ENCODE assay signal across 11 mouse cellular contexts in the genomic region with DNA sequence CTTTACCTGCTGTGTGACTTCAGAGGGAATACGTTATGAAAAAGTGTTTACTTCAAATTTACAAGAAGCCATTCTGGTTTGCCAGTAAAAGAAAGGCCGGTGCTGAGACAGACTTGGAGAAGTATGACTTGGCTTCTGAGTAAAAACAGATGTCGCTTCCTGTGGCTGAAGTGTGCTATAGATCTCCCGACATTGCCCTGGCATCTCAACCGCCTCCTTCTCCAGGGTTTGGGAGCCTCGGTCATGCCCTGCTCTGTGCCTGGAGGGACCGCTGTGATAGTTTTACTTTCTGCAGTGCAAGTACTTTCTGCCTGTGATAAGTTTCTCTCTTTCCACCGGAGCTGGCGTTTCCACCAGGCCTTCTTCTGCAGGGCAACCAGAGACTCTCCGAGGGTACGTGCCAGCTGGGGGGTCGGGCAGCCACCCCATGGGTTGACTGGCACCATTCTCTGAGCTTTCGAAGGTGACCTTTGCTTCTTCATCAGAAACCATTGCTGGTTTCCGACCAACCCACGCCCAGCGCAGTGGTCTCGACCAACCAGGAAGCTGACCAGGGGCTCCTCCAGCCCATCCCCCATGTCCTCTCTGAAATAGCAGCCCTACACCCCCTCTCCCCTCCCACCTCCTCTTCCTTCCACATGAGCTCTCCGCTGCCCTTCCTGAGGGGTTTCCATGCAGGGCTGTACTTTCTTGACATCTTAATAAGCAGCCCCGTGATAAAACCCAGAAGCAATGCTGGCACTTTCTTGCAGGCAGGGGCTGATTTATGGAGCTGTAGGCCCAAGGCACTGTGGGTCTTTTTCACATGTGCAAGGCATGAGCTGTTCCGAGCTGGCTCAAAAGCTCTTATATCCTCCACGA. TPM values are rescaled to one million over a fixed set of nuclear protein-coding genes. Genes with fewer than 3 reads are reported as not detected.
DNase-seq lines count a peak whose midpoint lies in the region; ATAC-seq lines count a peak whose summit lies in the region.
"Had no signal": no experiment of that assay in that cellular context is flagged by ENCODE, and none has a peak within 500 bp of the region (broad histone marks: within the 10 kb centered on the region; RNA-seq: fewer than 3 reads in every experiment).

No protein-coding gene starts in this region.

- no peak overlapping the region for H3K9ac ChIP-seq in kidney, embryonic 15.5 days
- no peak overlapping the region for H3K9ac ChIP-seq in embryonic facial prominence, embryonic 15.5 days
- H3K9ac ChIP-seq in limb, embryonic 15.5 days = no peak overlapping the region
- no peak overlapping the region for H3K9ac ChIP-seq in hindbrain, embryonic 13.5 days

- H3K4me1 ChIP-seq in kidney, embryonic 15.5 days = peaks cover 9% of the 10 kb centered on the region
- H3K4me1 ChIP-seq in embryonic facial prominence, embryonic 15.5 days = peaks cover 13% of the 10 kb centered on the region
- H3K4me1 ChIP-seq in limb, embryonic 15.5 days = peaks cover 17% of the 10 kb centered on the region
- H3K4me1 ChIP-seq in hindbrain, embryonic 13.5 days (replicated peaks) = no peaks in the 10 kb centered on the region

- WGBS in kidney, embryonic 15.5 days = 67% methylated on average over 21 of the region's 21 CpGs
- WGBS in embryonic facial prominence, embryonic 15.5 days = 51% methylated on average over 21 of the region's 21 CpGs
- 28% methylated on average over 21 of the region's 21 CpGs for WGBS in limb, embryonic 15.5 days
- WGBS in hindbrain, embryonic 13.5 days = 88% methylated on average over 21 of the region's 21 CpGs

- peaks cover 3% of the 10 kb centered on the region; the same call in 1 of the 2 replicates for H3K9me3 ChIP-seq in kidney, embryonic 15.5 days (replicated peaks)
- H3K9me3 ChIP-seq in embryonic facial prominence, embryonic 15.5 days (replicated peaks) = no peaks in the 10 kb centered on the region
- no peaks in the 10 kb centered on the region for H3K9me3 ChIP-seq in limb, embryonic 15.5 days
- H3K9me3 ChIP-seq in hindbrain, embryonic 13.5 days = peaks cover 4% of the 10 kb centered on the region

- 0 out of 2 replicates have a peak overlapping the region, but pooled peaks have one; percentile 32 for H3K27ac ChIP-seq in kidney, embryonic 15.5 days
- H3K27ac ChIP-seq in embryonic facial prominence, embryonic 15.5 days (replicated peaks) = peak overlapping the region; percentile 63
- peak overlapping the region; percentile 90 for H3K27ac ChIP-seq in limb, embryonic 15.5 days
- no peak overlapping the region for H3K27ac ChIP-seq in hindbrain, embryonic 13.5 days

- no peak; the same call in 1 of the 2 replicates for ATAC-seq in kidney, embryonic 15.5 days (replicated peaks; ENCODE audit: low FRiP score)
- peak; percentile 60; the same call in 1 of the 2 replicates for ATAC-seq in embryonic facial prominence, embryonic 15.5 days (ENCODE audit: insufficient number of reproducible peaks, low FRiP score, low TSS enrichment, low read depth)
- ATAC-seq in limb, embryonic 15.5 days (ENCODE audit: insufficient number of reproducible peaks, low FRiP score, low TSS enrichment, low read depth) = peak; percentile 84; the same call in 1 of the 2 replicates
- ATAC-seq in hindbrain, embryonic 13.5 days (ENCODE audit: low FRiP score) = no peak
- ATAC-seq: activated CD4-positive, CD25-positive, alpha-beta regulatory T cell, adult 4 months had no signal

- H3K36me3 ChIP-seq in kidney, embryonic 15.5 days = no peaks in the 10 kb centered on the region
- no peaks in the 10 kb centered on the region for H3K36me3 ChIP-seq in embryonic facial prominence, embryonic 15.5 days
- no peaks in the 10 kb centered on the region for H3K36me3 ChIP-seq in limb, embryonic 15.5 days
- H3K36me3 ChIP-seq in hindbrain, embryonic 13.5 days = no peaks in the 10 kb centered on the region

- no peak overlapping the region for H3K4me2 ChIP-seq in kidney, embryonic 15.5 days
- H3K4me2 ChIP-seq in embryonic facial prominence, embryonic 15.5 days (replicated peaks) = 0 out of 2 replicates have a peak overlapping the region, but pooled peaks have one; percentile 7
- H3K4me2 ChIP-seq in limb, embryonic 15.5 days = peak overlapping the region; percentile 39
- H3K4me2 ChIP-seq in hindbrain, embryonic 13.5 days = no peak overlapping the region

- intact Hi-C loops in gastrocnemius, postnatal 36 days (cut with DNase I) = no loop called here

- H3K27me3 ChIP-seq in kidney, embryonic 15.5 days = no peaks in the 10 kb centered on the region
- H3K27me3 ChIP-seq in embryonic facial prominence, embryonic 15.5 days = no peaks in the 10 kb centered on the region
- H3K27me3 ChIP-seq in limb, embryonic 15.5 days = no peaks in the 10 kb centered on the region
- H3K27me3 ChIP-seq in hindbrain, embryonic 13.5 days = no peaks in the 10 kb centered on the region

- DNase-seq in kidney, adult 8-10 months = no peak
- DNase-seq in embryo, embryonic 10.5 days (ENCODE audit: low spot score) = peak; percentile 59
- DNase-seq in gastrocnemius, postnatal 36 days = no peak
- no peak for DNase-seq in T-cell, adult 2 months (ENCODE audit: low spot score)
- DNase-seq: midbrain, embryonic 14.5 days; thymus, postnatal 14 days had no signal

- no peak overlapping the region for H3K4me3 ChIP-seq in kidney, embryonic 15.5 days (replicated peaks)
- no peak overlapping the region for H3K4me3 ChIP-seq in embryonic facial prominence, embryonic 15.5 days (replicated peaks)
- no peak overlapping the region for H3K4me3 ChIP-seq in limb, embryonic 15.5 days
- H3K4me3 ChIP-seq in hindbrain, embryonic 13.5 days = no peak overlapping the region

RNA-seq across cellular contexts. Expression of gene Ing1, which starts 30.4 kb away (rescaled TPM):
- 35.7 and 36.9 TPM in 2 replicates for polyA plus RNA-seq in kidney, embryonic 15.5 days (2015; fragmentation: Nextera tagmentation; extraction: Ambion mirVana)
- 36.3 and 49.5 TPM in 2 replicates for polyA plus RNA-seq in embryonic facial prominence, embryonic 15.5 days (2015; fragmentation: Nextera tagmentation; extraction: Ambion mirVana)
- 38.0 and 39.9 TPM in 2 replicates for polyA plus RNA-seq in limb, embryonic 15.5 days (2015; fragmentation: Nextera tagmentation; extraction: Ambion mirVana)
- 10 to 100 TPM; 12.0 to 15.0 TPM for total RNA-seq in gastrocnemius, postnatal 36 days (2021)
- 40.7 and 44.7 TPM in 2 replicates for polyA plus RNA-seq in hindbrain, embryonic 13.5 days (2015; fragmentation: Nextera tagmentation; extraction: Ambion mirVana)

RNA-seq across cellular contexts. Expression of gene Cars2, which starts 35.2 kb away (rescaled TPM):
- polyA plus RNA-seq in kidney, embryonic 15.5 days (2015; fragmentation: Nextera tagmentation; extraction: Ambion mirVana) = 23.8 and 28.3 TPM in 2 replicates
- 28.7 and 31.4 TPM in 2 replicates for polyA plus RNA-seq in embryonic facial prominence, embryonic 15.5 days (2015; fragmentation: Nextera tagmentation; extraction: Ambion mirVana)
- polyA plus RNA-seq in limb, embryonic 15.5 days (2015; fragmentation: Nextera tagmentation; extraction: Ambion mirVana) = 25.9 and 29.7 TPM in 2 replicates
- total RNA-seq in gastrocnemius, postnatal 36 days (2021) = 10 to 100 TPM; 13.8 to 14.2 TPM
- polyA plus RNA-seq in hindbrain, embryonic 13.5 days (2015; fragmentation: Nextera tagmentation; extraction: Ambion mirVana) = 22.6 and 23.8 TPM in 2 replicates

RNA-seq across cellular contexts. Expression of gene Ankrd10, which starts 49.8 kb away (rescaled TPM):
- polyA plus RNA-seq in kidney, embryonic 15.5 days (2015; fragmentation: Nextera tagmentation; extraction: Ambion mirVana) = 98.7 and 99.4 TPM in 2 replicates
- 80.2 and 82.4 TPM in 2 replicates for polyA plus RNA-seq in embryonic facial prominence, embryonic 15.5 days (2015; fragmentation: Nextera tagmentation; extraction: Ambion mirVana)
- 83.0 and 88.2 TPM in 2 replicates for polyA plus RNA-seq in limb, embryonic 15.5 days (2015; fragmentation: Nextera tagmentation; extraction: Ambion mirVana)
- 10 to 100 TPM; 15.8 to 17.7 TPM for total RNA-seq in gastrocnemius, postnatal 36 days (2021)
- 86.4 and 87.4 TPM in 2 replicates for polyA plus RNA-seq in hindbrain, embryonic 13.5 days (2015; fragmentation: Nextera tagmentation; extraction: Ambion mirVana)

Comparison
In these comparisons a context has a peak if more than half of its experiments do, and no peak if none do; other contexts are left out.
1. ATAC-seq: peak in embryonic facial prominence, embryonic 15.5 days (single experiment) and limb, embryonic 15.5 days (single experiment); none in kidney, embryonic 15.5 days (single experiment) and hindbrain, embryonic 13.5 days (single experiment).
2. H3K4me2 ChIP-seq: peak in embryonic facial prominence, embryonic 15.5 days (single experiment) and limb, embryonic 15.5 days (single experiment); none in kidney, embryonic 15.5 days (single experiment) and hindbrain, embryonic 13.5 days (single experiment).